Mouse (Mus musculus) R1 (cell line): ENCODE data around the gene Htr2a.

Experiments used
- DNase-seq: peaks from one replicate; pipeline ENCODE4 v3.0.0-alpha.2; 2018; ENCODE audit warnings: low read depth, low spot score

Htr2a gene

GRCm38 (mm10) chr14:74640819-74641381 lies at the start of gene Htr2a:
Gene Htr2a (plus strand): TSS chr14:74640840.
- peak; percentile 8 for DNase-seq

DNA sequence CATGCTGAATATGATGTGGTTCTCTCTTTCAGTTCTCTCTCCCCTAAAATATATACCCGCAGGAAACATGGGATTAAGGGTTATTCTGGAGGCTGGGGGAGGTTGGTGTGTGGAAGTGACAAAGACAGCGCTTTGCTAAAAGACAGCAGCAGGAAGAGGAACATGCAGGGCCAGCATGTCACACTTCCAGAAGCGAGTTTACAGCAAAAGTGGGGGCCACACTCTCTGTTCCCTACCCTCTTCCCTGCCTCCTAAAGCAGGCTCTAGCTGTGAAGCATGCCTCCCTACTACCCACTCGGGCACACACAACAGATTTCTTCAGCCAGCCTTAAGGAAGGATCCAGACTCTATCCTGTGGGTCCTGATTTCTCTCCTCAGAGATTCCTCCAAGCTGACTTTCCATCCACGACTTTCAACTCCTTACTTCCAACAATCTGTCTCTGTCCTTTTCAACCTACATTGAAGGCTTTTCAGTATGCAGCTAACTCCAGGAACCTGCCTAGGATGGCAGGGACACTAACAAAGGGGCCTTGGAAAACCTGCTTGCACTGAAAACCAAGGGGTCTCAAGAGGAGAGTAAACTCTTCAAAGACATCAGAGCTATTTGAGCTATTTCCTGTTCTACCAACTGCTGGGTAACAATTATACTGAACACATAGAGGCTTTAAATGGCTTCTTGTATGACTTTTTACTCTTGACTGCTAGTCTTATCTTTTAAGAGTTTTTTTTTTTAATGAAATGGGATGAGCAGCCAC lies 39.1 kb upstream of the Htr2a start:
- DNase-seq: no peak

- peak; percentile 38 for DNase-seq
Observed at GRCm38 (mm10) chr14:74602543-74602942, 38.1 kb upstream of the Htr2a start.

- no peak for DNase-seq
Observed at GRCm38 (mm10) chr14:74603131-74603766, 37.4 kb upstream of the Htr2a start.

GRCm38 (mm10) chr14:74611326-74611725 lies 29.3 kb upstream of the Htr2a start:
- DNase-seq: no peak

GRCm38 (mm10) chr14:74618858-74619257 lies 21.8 kb upstream of the Htr2a start:
- peak; percentile 37 for DNase-seq

DNA sequence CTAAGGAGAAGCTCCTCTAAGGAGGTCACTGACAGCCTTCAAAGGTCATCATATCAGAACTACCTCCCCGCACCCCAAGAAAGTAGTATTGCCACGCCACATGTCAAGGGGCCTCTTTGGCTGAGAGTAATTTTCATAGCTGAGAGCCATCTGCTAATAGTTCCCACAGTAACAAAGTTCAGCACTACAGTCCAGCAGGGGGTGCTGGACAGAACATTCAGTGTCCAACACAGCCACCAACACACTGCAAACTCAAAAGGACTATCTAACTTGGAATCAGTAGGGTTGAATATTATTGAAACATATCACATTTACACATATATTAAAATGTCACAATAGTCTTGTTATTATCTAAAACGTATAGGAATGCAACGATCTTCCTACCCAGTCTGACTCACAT lies 2.6 kb upstream of the Htr2a start:
- DNase-seq: no peak

GRCm38 (mm10) chr14:74641668-74642230 lies 1.1 kb downstream of the Htr2a start:
- DNase-seq: no peak

DNA sequence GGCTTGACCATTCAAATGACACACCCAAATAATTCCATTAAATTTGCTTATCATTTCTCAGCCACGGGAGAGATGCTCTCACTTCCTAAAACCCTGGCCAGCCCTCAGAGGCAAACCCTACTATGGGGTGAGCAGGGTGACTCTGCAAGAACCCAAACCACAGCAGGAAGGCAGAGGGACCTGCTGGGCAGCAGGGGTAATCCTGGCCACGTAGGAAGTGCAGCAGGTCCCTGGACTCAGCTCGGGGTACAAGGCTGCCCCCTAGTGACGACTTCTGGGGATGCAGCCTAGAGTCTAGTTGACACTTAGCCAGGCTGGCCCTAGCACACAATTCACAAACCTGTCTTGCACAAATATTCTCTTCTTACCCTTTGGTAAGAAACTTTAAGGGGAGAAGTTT lies 2.7 kb downstream of the Htr2a start:
- peak; percentile 45 for DNase-seq

GRCm38 (mm10) chr14:74646107-74646793 lies 5.6 kb downstream of the Htr2a start:
- DNase-seq: no peak

DNA sequence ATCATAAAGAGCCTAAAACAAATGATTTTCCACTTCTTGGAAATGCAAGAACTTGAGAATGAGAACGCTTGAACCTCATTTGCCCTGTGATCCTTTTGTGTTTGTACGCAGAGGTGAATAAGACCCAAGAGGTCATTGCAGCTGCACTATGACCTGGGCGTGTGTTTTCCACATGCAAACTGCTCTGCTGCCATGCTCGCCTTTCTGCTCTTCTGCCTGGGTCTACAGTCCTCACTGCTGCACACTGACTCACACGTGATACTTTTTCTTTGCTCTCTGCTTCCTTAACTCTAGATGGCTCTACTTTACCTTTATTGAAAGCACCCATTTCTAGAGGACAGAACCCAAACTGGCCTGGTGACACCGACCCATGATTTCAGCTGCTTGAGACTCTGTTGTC lies 9.4 kb downstream of the Htr2a start:
- no peak for DNase-seq

- DNase-seq: no peak
Observed at GRCm38 (mm10) chr14:74651678-74652077, 11.0 kb downstream of the Htr2a start.

- no peak for DNase-seq
Observed at GRCm38 (mm10) chr14:74657227-74657626, 16.6 kb downstream of the Htr2a start.

DNA sequence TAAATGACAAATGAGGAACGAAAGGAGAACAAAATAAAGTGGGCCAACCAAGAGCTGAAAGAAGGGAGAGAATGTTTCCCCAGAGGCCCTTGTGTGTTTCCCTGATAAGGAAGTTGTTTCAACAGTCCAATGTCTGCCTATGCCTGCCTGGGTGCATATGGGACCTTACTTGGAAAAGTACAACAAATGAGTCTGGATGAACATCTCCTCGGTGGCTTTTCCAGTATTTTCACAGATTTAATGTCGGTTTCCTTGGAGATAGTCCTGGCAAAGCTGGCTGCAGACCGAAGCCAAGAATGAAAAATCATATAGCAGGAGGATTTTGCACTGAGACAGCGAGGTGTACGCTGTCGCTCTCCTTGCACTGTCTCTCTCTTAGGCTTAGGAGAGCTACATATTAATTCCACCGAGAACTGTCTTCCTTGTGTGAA lies 18.8 kb downstream of the Htr2a start:
- DNase-seq: no peak

DNA sequence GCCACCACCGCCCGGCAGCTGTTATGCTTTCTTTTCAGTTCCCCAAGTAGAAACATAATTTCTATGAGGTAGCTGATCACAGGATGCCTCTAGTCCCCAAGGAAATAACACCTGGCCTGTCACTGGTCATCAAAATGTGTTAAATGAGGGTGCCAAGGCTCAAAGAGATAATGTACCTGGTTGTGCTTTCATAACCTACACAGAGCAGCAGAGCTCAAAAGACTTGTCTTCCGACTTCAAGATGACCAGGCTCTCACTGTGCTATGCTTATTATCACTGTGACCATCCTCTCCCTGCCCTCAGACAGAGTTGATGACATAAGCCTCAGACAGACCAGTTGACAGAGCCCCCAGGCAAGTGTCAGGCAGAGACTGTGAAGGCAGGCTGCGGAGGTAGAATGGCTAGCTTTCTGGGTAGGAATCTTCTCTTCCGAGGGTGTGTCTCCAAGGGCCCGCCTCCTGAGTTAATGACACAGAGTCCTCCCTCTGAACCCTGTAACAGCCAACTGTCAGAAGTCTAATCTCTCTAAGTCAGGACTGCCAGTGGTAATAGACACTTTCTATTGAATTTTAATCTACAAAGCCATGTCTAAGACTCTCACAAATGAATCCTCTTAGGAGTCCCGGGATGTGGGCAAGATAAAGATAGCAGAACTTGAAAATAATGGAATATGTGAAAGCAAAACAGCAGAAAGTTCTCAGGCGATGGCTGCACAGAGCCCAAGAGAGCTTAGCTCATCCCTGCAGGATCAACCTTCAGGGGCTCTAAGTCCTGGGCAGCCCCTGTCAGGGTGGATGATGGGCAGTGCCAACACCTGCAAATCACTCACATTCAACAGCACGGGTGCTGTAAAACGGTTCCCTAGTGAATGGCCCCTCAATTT lies 31.7 kb downstream of the Htr2a start:
- no peak for DNase-seq

DNA sequence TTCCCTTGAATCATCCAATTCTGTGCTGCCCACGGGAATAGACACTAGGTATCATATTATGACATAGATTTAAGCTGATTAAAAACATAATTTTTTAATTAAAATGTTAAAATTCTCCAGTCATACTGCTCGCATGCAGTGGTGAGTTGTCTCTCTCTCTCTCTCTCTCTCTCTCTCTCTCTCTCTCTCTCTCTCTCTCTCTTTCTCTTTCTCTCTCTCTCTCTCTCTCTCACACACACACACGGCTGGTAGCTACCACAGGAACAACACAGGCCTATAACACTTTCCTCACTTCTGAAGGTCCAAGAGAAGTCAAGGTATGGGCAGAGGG lies 32.3 kb downstream of the Htr2a start:
- DNase-seq: no peak

GRCm38 (mm10) chr14:74673584-74673983 lies 32.9 kb downstream of the Htr2a start:
- DNase-seq: no peak

DNA sequence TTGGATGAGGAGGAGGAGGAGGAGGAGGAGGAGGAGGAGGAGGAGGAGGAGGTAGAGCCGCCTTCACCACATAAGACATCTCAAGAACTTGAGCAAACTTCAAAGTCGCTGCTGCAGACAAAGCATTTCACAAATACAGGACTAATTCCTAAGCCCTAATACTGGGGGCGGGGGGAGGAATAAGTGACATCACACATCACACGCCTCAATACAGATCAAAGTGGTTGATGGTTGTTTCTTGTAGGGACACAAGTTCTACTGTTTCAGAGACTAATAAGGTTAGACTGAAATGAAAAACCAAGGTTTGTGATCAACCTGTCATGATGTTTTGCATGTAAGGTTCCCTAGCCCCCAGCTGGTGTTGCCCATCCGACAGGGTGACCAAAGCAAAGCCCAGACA lies 39.2 kb downstream of the Htr2a start:
- DNase-seq: no peak

DNA sequence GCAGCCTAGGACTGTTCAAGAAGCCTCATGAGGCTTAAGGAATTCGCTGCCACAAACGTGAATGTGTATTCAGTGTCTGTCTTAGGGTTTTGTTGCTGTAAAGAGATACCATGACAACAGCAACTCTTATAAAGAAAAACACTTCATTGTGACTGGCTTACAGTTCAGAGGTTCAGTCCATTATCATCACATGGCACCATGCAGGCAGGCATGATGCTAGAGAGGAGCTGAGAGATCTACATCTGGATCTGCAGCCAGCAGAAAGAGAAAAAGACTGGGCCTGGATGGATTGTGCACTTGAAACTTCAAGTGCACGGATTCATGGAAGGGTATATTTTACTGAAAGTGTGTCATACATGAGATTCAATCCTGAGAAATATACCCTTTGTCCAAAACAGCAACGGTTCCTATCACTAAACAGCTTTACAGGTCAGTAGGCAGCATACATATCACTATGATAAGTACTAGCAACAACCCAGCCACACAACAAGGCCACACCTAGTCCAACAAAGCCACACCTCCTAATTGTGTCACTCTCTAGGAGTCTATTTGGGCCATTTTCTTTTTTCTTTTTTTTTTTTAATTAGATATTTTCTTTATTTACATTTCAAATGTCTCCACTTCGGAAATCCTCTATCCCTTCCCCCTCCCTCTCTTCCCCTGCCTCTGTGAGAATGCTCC lies 43.8 kb downstream of the Htr2a start:
- DNase-seq: no peak

DNA sequence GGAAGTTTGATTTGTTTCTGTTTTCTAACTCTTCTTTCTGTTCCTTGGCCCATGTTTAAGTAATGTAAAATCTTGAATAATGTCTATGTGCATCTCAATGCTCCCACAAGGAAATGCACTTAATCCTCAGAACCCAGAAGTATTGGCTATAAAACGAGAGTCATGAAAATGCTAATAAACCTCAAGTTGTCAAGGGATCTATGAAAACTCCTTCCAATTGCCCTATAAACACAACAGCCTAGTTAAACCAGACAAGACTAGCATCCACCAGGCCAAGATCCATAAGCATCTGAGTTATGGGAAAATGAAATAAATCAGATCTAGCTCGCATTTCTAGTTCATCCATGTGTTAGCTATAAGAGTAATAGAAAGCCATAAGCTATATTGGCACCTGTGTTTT lies 51.3 kb downstream of the Htr2a start:
- DNase-seq: no peak

- DNase-seq: no peak
Observed at GRCm38 (mm10) chr14:74696766-74697165, 56.1 kb downstream of the Htr2a start.
